Mouse (Mus musculus): ENCODE measurements around the gene Cdon.
A peak's percentile ranks its signal among the peaks of the same experiment; 100 is the strongest.

Gene Cdon

GRCm38 (mm10) chr9:35541488-35541887 is 120.6 kb downstream of the Cdon start:
- peak; percentile 71 for DNase-seq (ENCODE audit: low spot score)

DNA sequence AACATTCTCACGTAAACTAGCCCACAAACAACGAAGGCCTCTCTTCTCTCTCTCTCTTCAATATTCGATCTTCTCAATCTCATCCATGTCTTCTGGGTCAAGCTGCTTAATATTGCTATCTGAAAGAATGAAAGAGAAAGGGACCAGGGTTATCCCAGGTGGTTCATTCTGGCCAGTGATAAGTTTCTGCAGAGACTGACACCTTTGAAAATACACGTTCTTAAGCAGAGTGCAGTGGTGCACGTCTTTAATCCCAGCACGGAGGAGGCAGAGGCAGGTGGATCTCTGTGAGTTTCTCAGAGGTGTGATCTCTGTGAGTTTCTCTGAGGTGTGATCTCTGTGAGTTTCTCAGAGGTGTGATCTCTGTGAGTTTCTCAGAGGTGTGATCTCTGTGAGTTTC is 121.0 kb downstream of the Cdon start:
- no peak for DNase-seq (ENCODE audit: low spot score)

DNA sequence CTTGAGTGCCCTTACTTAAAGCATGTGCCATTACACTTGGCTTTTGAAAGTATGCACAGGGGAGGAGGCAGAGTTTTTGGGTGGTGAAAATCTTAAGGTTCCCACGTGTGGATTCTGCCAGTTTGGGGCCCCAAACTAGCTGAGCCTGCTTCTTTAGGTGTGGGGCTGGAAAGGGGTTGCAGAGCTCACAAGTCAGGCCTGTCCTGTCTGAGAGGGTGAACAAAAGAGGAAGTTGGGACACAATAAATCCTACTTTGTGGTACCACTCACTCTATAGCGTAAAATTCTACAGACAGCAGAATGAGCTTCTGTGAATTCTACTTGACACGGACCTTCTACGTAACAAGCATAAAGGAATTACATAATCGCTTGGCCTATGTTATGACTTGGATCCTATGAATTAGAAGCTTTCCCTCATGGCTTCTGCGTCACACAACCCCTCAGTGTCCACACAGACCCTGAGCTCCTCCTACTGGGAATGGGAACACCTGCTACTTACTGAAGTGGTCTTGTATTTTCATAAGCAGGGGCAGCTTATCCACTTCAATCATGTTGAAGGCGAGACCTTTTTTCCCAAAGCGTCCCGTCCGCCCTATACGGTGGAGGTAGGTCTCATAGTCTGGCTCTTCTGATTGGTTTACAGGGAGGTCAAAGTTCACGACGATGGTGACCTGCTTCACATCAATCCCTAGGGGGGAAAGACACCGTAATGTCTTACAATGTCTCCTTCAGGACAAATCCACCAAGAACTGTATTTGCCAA is 122.4 kb downstream of the Cdon start:
- DNase-seq (ENCODE audit: low spot score), result no peak

GRCm38 (mm10) chr9:35544666-35545065 is 123.7 kb downstream of the Cdon start:
- no peak for DNase-seq (ENCODE audit: low spot score)

- no peak for DNase-seq (ENCODE audit: low spot score)
Measured at GRCm38 (mm10) chr9:35545704-35546103, 124.8 kb downstream of the Cdon start.

DNA sequence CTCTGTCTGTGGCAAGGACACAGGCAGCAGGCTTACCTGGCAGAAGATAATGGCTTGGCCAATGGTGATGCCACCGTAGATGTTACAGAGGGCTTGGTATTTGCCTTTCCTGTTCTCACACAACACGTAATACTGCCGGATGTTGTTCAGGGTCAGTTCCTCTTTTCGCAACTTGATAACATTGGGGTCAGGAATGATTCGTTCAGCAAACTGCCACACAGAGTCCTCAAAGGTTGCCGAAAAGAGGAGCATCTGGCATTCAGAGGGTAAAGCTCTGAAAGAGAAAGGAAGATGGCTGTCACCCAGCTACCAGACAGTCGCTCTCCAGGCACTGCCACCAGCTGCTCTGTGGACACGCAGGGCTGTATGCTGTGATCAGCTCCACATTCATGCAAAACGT is 125.8 kb downstream of the Cdon start:
- no peak for DNase-seq (ENCODE audit: low spot score)

GRCm38 (mm10) chr9:35548455-35548854 is 127.5 kb downstream of the Cdon start:
- no peak for DNase-seq (ENCODE audit: low spot score)

DNA sequence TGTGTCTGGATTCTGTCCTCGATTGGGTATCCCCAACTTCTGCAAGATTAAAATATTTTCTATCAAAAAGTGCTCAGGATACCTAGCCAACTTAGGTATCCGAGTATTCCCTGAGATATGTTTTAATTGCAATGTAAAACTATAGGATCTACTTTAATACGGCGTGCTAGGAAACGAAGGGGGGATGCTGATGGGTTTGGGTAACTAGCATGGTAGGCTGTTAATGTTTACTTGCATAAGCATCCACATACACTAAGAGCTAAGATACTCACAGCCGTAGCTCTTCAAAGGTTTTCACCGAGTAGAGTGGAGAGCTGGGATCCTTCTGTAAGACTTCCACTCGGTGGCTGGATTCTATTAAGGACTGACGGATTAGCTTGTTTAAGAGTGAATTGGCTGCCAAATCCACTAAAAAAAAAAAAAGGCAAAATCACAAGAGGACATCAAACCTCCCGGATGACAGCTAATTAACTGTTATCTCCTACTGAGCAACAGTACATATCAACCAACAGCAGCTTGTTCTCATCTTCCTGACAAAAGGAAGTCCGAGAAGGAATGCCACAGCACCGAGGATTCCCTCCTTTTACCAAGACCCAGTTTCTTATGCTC is 135.7 kb downstream of the Cdon start:
- DNase-seq (ENCODE audit: low spot score), result no peak

Measured in ovary, postnatal 10 days (tissue).